Mouse (Mus musculus) limb, embryonic 13.5 days (tissue): ENCODE results near the gene P4ha1. TPM values are rescaled to one million over a fixed set of nuclear protein-coding genes. Genes with fewer than 3 reads are reported as not detected.
"Not testable (repeated sequence)": the region's sequence is repeated elsewhere in the genome, so short reads cannot be mapped to it uniquely, and the experiment has no call there.

Source experiments
- ATAC-seq: fragments of 200-750 bp; cut with Nextera tagmentation; 2 replicates; pipeline ENCODE4 v1.8.0; 2017; ENCODE audit warnings: low read depth, moderate number of reproducible peaks, moderate TSS enrichment; ENCODE audit not compliant: low FRiP score
- H3K27ac ChIP-seq: fragments of 300-500 bp; sonication (generic); 2 replicates; pipeline ENCODE4 v1.5.1; 2015; ENCODE audit warnings: inconsistent platforms, mild to moderate bottlenecking, moderate library complexity
- H3K27me3 ChIP-seq: fragments of 300-500 bp; sonication (generic); 2 replicates; pipeline ENCODE4 v1.6.1; 2015; ENCODE audit warnings: mild to moderate bottlenecking, inconsistent platforms
- H3K36me3 ChIP-seq: fragments of 300-500 bp; sonication (generic); 2 replicates; pipeline ENCODE4 v1.6.1; 2015; ENCODE audit warnings: inconsistent platforms, mild to moderate bottlenecking, moderate library complexity
- H3K4me1 ChIP-seq: fragments of 300-500 bp; sonication (generic); 2 replicates; pipeline ENCODE4 v1.6.1; 2015; ENCODE audit warnings: inconsistent platforms
- H3K4me2 ChIP-seq: fragments of 300-500 bp; sonication (generic); replicated peaks from 2 replicates; pipeline ENCODE4 v1.6.1; 2015; ENCODE audit warnings: inconsistent platforms, mild to moderate bottlenecking, moderate library complexity
- H3K4me3 ChIP-seq: fragments of 300-500 bp; sonication (generic); 2 replicates; pipeline ENCODE4 v1.5.1; 2015; ENCODE audit warnings: moderate library complexity, mild to moderate bottlenecking, inconsistent platforms
- H3K9ac ChIP-seq: fragments of 300-500 bp; sonication (generic); 2 replicates; pipeline ENCODE4 v1.6.1; 2015; ENCODE audit warnings: mild to moderate bottlenecking, inconsistent platforms
- H3K9me3 ChIP-seq: fragments of 300-500 bp; sonication (generic); 2 replicates; pipeline ENCODE4 v1.6.1; 2016; ENCODE audit warnings: inconsistent platforms
- WGBS: fragments of 180-500 bp; shearing (Covaris S2); methylation state at CpG from one replicate; pipeline ENCODE4 v1.1.7; 2015; 5-methylcytosine and 5-hydroxymethylcytosine counted together
- polyA plus RNA-seq: library from polyadenylated mRNA; unstranded; fragments of >200 nt; fragmentation: Nextera tagmentation; extraction: Ambion mirVana; gene quantifications from 2 replicates; pipeline ENCODE4 v1.2.1, GENCODE M21; 2015

The P4ha1 gene
- polyA plus RNA-seq, 1 experiment from 2014 or later: 116 TPM

GRCm38 (mm10) chr10:59380411-59380821, 57.3 kb downstream of the P4ha1 start:
- no peak overlapping the region for H3K4me2 ChIP-seq
- ATAC-seq: no peak
- no peaks in the 10 kb centered on the region for H3K9me3 ChIP-seq
- no peak overlapping the region for H3K4me3 ChIP-seq
- no peak overlapping the region for H3K9ac ChIP-seq
- H3K36me3 ChIP-seq: 0 out of 2 replicates have a peak, but pooled peaks cover 4% of the 10 kb centered on the region
- WGBS: 77% methylated on average over 2 of the region's 2 CpGs
- no peak overlapping the region for H3K27ac ChIP-seq
- H3K4me1 ChIP-seq: no peaks in the 10 kb centered on the region
- H3K27me3 ChIP-seq: no peaks in the 10 kb centered on the region

- H3K4me3 ChIP-seq, H3K4me1 ChIP-seq, H3K4me2 ChIP-seq, H3K9ac ChIP-seq, H3K27ac ChIP-seq, H3K36me3 ChIP-seq, H3K9me3 ChIP-seq, H3K27me3 ChIP-seq, ATAC-seq: not testable (repeated sequence)
- WGBS: 86% methylated on average over 7 of the region's 10 CpGs
Measured at GRCm38 (mm10) chr10:59381563-59381962, 58.5 kb downstream of the P4ha1 start.

GRCm38 (mm10) chr10:59386951-59387350, 63.9 kb downstream of the P4ha1 start:
- H3K4me1 ChIP-seq: no peaks in the 10 kb centered on the region
- H3K9ac ChIP-seq: no peak overlapping the region
- no peak overlapping the region for H3K27ac ChIP-seq
- H3K27me3 ChIP-seq: no peaks in the 10 kb centered on the region
- H3K4me2 ChIP-seq: no peak overlapping the region
- H3K4me3 ChIP-seq: no peak overlapping the region
- no peak for ATAC-seq
- peaks cover 17% of the 10 kb centered on the region for H3K9me3 ChIP-seq
- 0 out of 2 replicates have a peak, but pooled peaks cover 4% of the 10 kb centered on the region for H3K36me3 ChIP-seq
- WGBS: 82% methylated on average over 8 of the region's 8 CpGs

DNA sequence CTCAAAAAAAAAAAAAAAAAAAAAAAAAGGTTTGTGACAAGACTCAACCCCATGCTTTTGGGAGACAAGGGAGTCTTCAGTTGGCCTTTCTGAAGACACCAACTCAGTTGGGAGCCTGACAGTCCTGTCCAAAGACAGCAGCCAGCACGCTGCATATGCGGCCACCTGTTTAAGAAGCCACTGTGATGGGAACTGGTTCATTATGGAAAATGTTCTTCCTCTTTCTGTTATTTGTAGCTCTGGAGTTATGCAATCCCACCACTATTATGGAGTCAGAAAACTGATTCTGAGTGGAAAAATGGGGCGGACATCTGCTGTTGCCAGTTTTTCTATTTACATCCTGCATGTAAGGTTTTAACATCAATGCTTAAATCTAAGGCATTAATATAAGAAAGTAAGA, 66.6 kb downstream of the P4ha1 start:
- 95% methylated on average over 3 of the region's 3 CpGs for WGBS

DNA sequence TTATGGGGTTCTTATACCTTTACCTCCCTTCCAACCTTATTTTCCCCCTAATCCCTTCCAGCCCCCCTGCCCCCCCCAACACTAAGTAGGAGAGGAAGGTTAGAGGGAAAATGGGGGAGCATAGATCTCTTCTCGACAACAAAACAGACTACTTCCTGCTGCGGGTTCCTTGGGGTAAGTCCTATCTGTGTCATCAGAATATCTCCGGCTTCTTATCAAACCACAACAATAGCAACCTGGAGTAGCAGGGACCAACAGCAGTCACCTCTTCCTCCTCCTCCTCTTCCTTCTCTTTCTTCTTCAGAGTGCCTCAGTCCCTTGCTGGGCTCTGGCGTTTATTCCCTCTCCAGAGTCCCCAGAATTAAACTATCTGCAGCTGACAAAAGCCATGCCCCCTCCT, 68.8 kb downstream of the P4ha1 start:
- ATAC-seq: no peak
- Histone ChIP-seq H3K9me3 (peaks cover 17% of the 10 kb centered on the region), H3K4me2 (no peak overlapping the region), H3K9ac (no peak overlapping the region), H3K36me3 (0 out of 2 replicates have a peak, but pooled peaks cover 4% of the 10 kb centered on the region), H3K27me3 (no peaks in the 10 kb centered on the region), H3K4me1 (no peaks in the 10 kb centered on the region), H3K4me3 (no peak overlapping the region), H3K27ac (no peak overlapping the region)
- WGBS: 46% methylated on average over 4 of the region's 4 CpGs

More for the DNA sequence above, 66.6 kb downstream of the P4ha1 start:
- peaks cover 17% of the 10 kb centered on the region for H3K9me3 ChIP-seq
- H3K36me3 ChIP-seq: 0 out of 2 replicates have a peak, but pooled peaks cover 4% of the 10 kb centered on the region
- H3K27ac ChIP-seq: no peak overlapping the region
- H3K27me3 ChIP-seq: no peaks in the 10 kb centered on the region
- H3K4me1 ChIP-seq: no peaks in the 10 kb centered on the region
- H3K9ac ChIP-seq: no peak overlapping the region
- no peak overlapping the region for H3K4me2 ChIP-seq
- no peak overlapping the region for H3K4me3 ChIP-seq
- no peak for ATAC-seq

GRCm38 (mm10) chr10:59395461-59395860, 72.4 kb downstream of the P4ha1 start, which contains the start of gene Gm10273:
Gm10273 (plus strand) TSS chr10:59395632.
- not testable (repeated sequence) for H3K4me1 ChIP-seq, ATAC-seq, H3K36me3 ChIP-seq, H3K4me2 ChIP-seq, H3K27ac ChIP-seq, H3K9ac ChIP-seq, H3K27me3 ChIP-seq, H3K9me3 ChIP-seq, H3K4me3 ChIP-seq
- WGBS: 89% methylated on average over 12 of the region's 25 CpGs

DNA sequence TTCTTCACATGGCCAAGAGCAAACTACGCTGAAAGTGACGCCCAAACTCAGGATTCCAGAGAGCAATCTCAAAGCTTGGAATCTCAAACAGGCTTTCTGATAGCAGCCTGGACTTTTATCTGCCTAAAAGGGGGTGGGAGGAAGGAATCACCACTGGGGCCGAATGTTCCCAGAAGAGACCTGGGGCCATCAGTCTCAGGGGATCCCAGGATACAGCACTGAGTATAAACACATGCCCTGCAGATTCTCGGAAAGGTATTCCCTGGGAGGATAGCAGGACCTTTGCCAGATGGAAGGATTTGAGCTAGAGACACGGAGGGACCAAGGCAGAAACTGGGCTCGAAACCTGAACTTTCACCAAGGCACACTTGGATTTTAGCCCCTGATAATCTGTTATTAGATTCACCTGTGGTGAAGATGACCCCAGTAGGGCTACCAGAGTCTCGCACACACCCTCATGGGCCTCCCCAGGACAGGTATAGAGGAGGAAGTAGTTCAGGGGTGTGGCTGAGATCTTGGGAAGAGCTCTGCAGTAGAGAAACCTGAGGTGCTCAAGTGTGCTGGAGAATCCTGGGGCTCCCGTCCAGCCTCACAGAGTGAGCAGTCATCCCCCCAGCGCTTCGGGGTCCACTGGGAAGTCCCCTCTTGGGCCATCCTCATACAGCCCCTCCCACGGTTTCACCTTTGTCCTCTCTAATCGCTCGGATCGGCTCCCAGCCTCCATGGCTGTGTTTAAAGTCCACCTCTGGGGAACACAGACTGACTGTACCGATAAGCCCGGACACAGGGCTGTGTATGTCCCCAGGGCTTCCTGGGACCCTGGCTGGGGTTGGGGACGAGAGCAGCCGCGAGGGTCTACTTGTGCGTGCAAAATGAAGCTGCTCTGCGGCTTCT, 80.0 kb downstream of the P4ha1 start, which contains the start of gene Pla2g12b:
Gene Pla2g12b, plus strand, starts transcription at position 762 of the 894 bp plus-strand sequence.
- no peaks in the 10 kb centered on the region for H3K9me3 ChIP-seq
- H3K36me3 ChIP-seq: no peaks in the 10 kb centered on the region
- no peak within 1 kb of the TSS for H3K9ac ChIP-seq
- no peak within 1 kb of the TSS for H3K4me2 ChIP-seq
- ATAC-seq: no peak
- 76% methylated on average over 21 of the region's 21 CpGs for WGBS
- peaks cover 4% of the 10 kb centered on the region for H3K4me1 ChIP-seq
- H3K4me3 ChIP-seq: no peak within 1 kb of the TSS
- no peaks in the 10 kb centered on the region; the same call in 1 of the 2 replicates for H3K27me3 ChIP-seq
- H3K27ac ChIP-seq: no peak within 1 kb of the TSS

- 78% methylated on average over 10 of the region's 10 CpGs for WGBS
- ATAC-seq: no peak
Measured at GRCm38 (mm10) chr10:59403793-59404149, 80.7 kb downstream of the P4ha1 start.

DNA sequence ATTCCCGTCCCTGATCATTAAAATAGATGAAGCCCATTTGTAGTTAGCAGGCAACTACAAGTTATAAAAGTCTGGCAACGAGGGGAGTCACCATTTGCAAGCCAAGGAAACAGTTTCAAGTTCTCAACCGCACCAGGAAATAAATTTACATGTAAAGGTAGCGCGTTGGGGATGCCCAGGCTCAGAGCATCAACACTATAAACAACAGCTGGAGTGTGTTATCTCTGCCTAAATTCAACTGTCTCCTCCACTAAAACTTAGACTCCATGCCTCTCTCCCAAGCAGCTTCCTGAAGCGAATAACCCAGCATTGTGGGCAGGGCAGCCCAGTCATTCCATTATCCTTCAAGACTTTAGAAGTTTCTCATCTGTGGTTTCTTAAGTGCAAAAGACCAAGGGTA, 85.4 kb downstream of the P4ha1 start:
- H3K27me3 ChIP-seq: peaks cover 7% of the 10 kb centered on the region; the same call in 1 of the 2 replicates
- no peak for ATAC-seq
- H3K4me1 ChIP-seq: peaks cover 12% of the 10 kb centered on the region
- 23% methylated on average over 6 of the region's 6 CpGs for WGBS
- H3K9ac ChIP-seq: no peak overlapping the region
- H3K27ac ChIP-seq: no peak overlapping the region
- H3K9me3 ChIP-seq: no peaks in the 10 kb centered on the region
- H3K36me3 ChIP-seq: no peaks in the 10 kb centered on the region
- no peak overlapping the region for H3K4me2 ChIP-seq
- no peak overlapping the region for H3K4me3 ChIP-seq

More at GRCm38 (mm10) chr10:59403793-59404149, 80.7 kb downstream of the P4ha1 start:
- Histone ChIP-seq H3K27me3 (no peaks in the 10 kb centered on the region; the same call in 1 of the 2 replicates), H3K4me2 (no peak overlapping the region), H3K9me3 (no peaks in the 10 kb centered on the region), H3K4me1 (peaks cover 10% of the 10 kb centered on the region), H3K9ac (no peak overlapping the region), H3K36me3 (no peaks in the 10 kb centered on the region), H3K27ac (no peak overlapping the region), H3K4me3 (no peak overlapping the region)

- no peak overlapping the region for H3K9ac ChIP-seq
- H3K4me1 ChIP-seq: peaks cover 12% of the 10 kb centered on the region
- no peaks in the 10 kb centered on the region for H3K36me3 ChIP-seq
- H3K4me3 ChIP-seq: no peak overlapping the region
- H3K27me3 ChIP-seq: peaks cover 7% of the 10 kb centered on the region; the same call in 1 of the 2 replicates
- ATAC-seq: no peak
- 72% methylated on average over 12 of the region's 12 CpGs for WGBS
- no peak overlapping the region for H3K4me2 ChIP-seq
- no peaks in the 10 kb centered on the region for H3K9me3 ChIP-seq
- H3K27ac ChIP-seq: no peak overlapping the region
Measured at GRCm38 (mm10) chr10:59410264-59410663, 87.2 kb downstream of the P4ha1 start.

GRCm38 (mm10) chr10:59413711-59414110, 90.6 kb downstream of the P4ha1 start:
- H3K9ac ChIP-seq: no peak overlapping the region
- H3K9me3 ChIP-seq: no peaks in the 10 kb centered on the region
- H3K4me2 ChIP-seq: no peak overlapping the region
- H3K36me3 ChIP-seq: no peaks in the 10 kb centered on the region
- 0 out of 2 replicates have a peak, but pooled peaks cover 7% of the 10 kb centered on the region for H3K27me3 ChIP-seq
- WGBS: 94% methylated on average over 4 of the region's 4 CpGs
- ATAC-seq: no peak
- H3K4me1 ChIP-seq: peaks cover 3% of the 10 kb centered on the region; the same call in 1 of the 2 replicates
- no peak overlapping the region for H3K27ac ChIP-seq
- no peak overlapping the region for H3K4me3 ChIP-seq

DNA sequence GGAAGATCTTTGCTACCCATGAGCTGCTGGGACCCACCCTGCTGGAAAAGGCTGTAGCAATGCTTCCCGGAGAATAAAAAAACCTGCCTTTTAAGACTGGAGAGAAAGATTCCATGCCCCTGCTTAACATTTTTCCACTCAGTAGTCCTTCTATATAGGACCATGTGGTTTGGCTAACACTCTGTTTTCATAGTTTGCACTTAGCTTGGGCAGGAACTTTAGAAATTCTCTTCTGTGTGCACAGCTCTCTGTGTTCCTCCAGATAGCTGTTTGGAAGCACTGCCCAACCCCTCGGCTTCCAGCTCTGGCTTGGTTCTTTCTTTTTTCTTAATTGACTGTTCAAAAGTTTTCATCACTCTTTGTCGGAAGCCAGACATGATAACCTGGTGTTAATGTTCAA, 93.5 kb downstream of the P4ha1 start:
- no peaks in the 10 kb centered on the region for H3K27me3 ChIP-seq
- H3K4me1 ChIP-seq: no peaks in the 10 kb centered on the region
- H3K27ac ChIP-seq: 0 out of 2 replicates have a peak overlapping the region, but pooled peaks have one; percentile 15
- no peaks in the 10 kb centered on the region for H3K36me3 ChIP-seq
- no peak overlapping the region for H3K4me2 ChIP-seq
- no peaks in the 10 kb centered on the region for H3K9me3 ChIP-seq
- WGBS: 70% methylated on average over 3 of the region's 3 CpGs
- ATAC-seq: no peak
- no peak overlapping the region for H3K4me3 ChIP-seq
- H3K9ac ChIP-seq: no peak overlapping the region
